Mouse (Mus musculus): ENCODE data around the gene 4930595D18Rik. TPM values are rescaled to one million over a fixed set of nuclear protein-coding genes. Genes with fewer than 3 reads are reported as not detected.
A peak's percentile ranks its signal among the peaks of the same experiment; 100 is the strongest.

4930595D18Rik gene
- total and polyA plus RNA-seq, 3 experiments: 0.35 TPM; not detected in 2

DNA sequence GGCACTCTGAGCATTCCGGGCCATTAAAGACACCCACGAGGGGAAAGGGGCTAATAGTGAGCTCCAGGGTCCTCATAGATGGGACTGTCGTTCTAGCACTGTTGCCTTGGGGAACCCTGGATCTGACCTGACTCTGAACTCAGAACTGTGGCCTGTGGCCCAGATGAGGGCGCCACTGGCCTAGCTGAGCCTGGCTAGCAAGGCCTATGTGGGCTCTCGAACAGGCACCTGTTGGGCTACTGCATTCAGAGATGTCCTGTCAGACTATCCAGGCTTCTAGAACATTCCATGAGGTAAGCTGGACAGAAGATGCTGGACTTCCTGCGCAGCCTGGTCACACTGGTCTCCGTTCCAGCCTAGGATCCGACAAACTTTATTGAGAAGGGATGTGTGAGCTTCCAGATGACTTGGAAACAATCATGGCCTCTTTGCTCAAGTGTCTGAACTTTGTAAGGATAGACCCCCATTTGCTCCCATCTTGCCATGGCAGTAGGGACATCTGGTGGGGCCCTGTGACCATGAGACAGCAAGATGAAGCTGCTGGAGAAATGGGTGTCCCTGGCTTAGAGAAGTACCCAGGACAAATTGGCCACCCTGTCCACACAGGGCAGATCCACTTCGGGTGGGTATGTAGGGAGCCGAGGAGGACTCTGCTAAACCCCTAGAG lies 19.0 kb downstream of the 4930595D18Rik start:
- Histone ChIP-seq H3K27ac (ENCODE audit: control insufficient read depth, low read depth, low read length) (peak overlapping the region; percentile 52), H3K9ac (ENCODE audit: control insufficient read depth, low read depth, low read length, poor library complexity, severe bottlenecking) (peak overlapping the region; percentile 61), H3K79me2 (ENCODE audit: control insufficient read depth, insufficient read depth, low read length, poor library complexity) (peaks cover 33% of the 10 kb centered on the region), H3K36me3 (ENCODE audit: control insufficient read depth in 1 of 2, insufficient read depth in 2 of 2, low read length in 2 of 2) (peaks cover 0 to 17% of the 10 kb centered on the region in 2 experiments; a peak in 3 of 4 replicates), H3K4me1 (ENCODE audit: control insufficient read depth in 1 of 2, insufficient read depth in 2 of 2, low read length in 2 of 2) (peaks cover 8 to 29% of the 10 kb centered on the region in 2 experiments; a peak in 3 of 4 replicates), H3K27me3 (ENCODE audit: control insufficient read depth in 1 of 2, insufficient read depth in 2 of 2, low read length in 2 of 2) (no peaks in the 10 kb centered on the region), H3K9me3 (replicated peaks; ENCODE audit: insufficient read depth, low read length) (no peaks in the 10 kb centered on the region), H3K4me3 (ENCODE audit: control insufficient read depth in 1 of 2, insufficient read depth in 1 of 2, low read depth in 2 of 2, low read length in 2 of 2) (peak overlapping the region; percentile 50 to 62; a peak in 3 of 4 replicates)
- DNase-seq (ENCODE audit: low read depth, low spot score): peak; percentile 75
- TF ChIP-seq CTCF (IDR thresholded peaks at IDR 0.05 in 2 of 3, conservative IDR thresholded peaks at IDR 0.05 in 1 of 3; ENCODE audit: control insufficient read depth in 1 of 3, insufficient read depth in 1 of 3, low read depth in 2 of 3, low read length in 3 of 3, poor library complexity in 1 of 3, severe bottlenecking in 1 of 3) (peak; percentile 63 to 77 (median 71)), SMC3 (IDR thresholded peaks at IDR 0.05; ENCODE audit: low read depth, low read length) (peak; percentile 47), EP300 (IDR thresholded peaks at IDR 0.05; ENCODE audit: low read depth in 1 of 2, low read length in 2 of 2) (no peak), RAD21 (IDR thresholded peaks at IDR 0.05; ENCODE audit: low read depth, low read length) (peak; percentile 42)

DNA sequence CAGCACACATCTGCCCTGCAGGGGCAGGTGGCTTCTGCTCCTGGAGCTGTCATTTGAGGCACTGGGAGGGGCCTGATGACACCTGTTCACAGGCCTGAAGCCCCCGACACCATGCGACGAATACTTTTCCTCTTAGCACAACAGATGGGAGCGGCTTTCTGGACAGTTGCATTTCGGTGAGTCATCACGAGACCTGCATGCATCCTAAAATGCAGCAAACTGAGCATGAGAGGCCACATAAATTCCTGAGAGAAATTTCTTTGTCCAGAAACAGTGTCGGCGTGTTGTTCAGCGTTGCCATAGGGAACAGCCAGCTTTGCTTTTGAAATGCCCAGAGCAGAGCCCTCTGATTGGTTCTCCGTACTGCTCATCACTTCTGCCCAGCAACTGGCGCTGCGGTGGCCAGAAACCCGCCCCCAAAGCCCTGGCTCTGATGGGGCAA lies 20.0 kb downstream of the 4930595D18Rik start:
- TF ChIP-seq RAD21 (IDR thresholded peaks at IDR 0.05; ENCODE audit: low read depth, low read length) (no peak), MXI1 (IDR thresholded peaks at IDR 0.05; ENCODE audit: low read depth, low read length) (no peak), NELFE (IDR thresholded peaks at IDR 0.05; ENCODE audit: low read depth, low read length) (no peak), SIN3A (IDR thresholded peaks at IDR 0.05; ENCODE audit: low read length) (no peak), POLR2AphosphoS2 (IDR thresholded peaks at IDR 0.05; ENCODE audit: low read length) (no peak), MEF2A (IDR thresholded peaks at IDR 0.05; ENCODE audit: extremely low read depth, insufficient replicate concordance, low read depth, low read length, poor library complexity, severe bottlenecking) (no peak), E2F4 (IDR thresholded peaks at IDR 0.05; ENCODE audit: borderline replicate concordance, low read depth, low read length) (no peak)
- Histone ChIP-seq H3K36me3 (ENCODE audit: control insufficient read depth in 1 of 2, insufficient read depth in 2 of 2, low read length in 2 of 2) (peaks cover 0 to 17% of the 10 kb centered on the region in 2 experiments; a peak in 3 of 4 replicates), H3K9me3 (replicated peaks; ENCODE audit: insufficient read depth, low read length) (no peaks in the 10 kb centered on the region), H3K27ac (ENCODE audit: control insufficient read depth, low read depth, low read length) (no peak overlapping the region), H3K9ac (ENCODE audit: control insufficient read depth, low read depth, low read length, poor library complexity, severe bottlenecking) (no peak overlapping the region), H3K27me3 (ENCODE audit: control insufficient read depth in 1 of 2, insufficient read depth in 2 of 2, low read length in 2 of 2) (no peaks in the 10 kb centered on the region), H3K4me3 (ENCODE audit: control insufficient read depth in 1 of 2, insufficient read depth in 1 of 2, low read depth in 2 of 2, low read length in 2 of 2) (0 out of 4 replicates have a peak overlapping the region, but pooled peaks of 1 of the 2 experiments have one; percentile 11), H3K4me1 (ENCODE audit: control insufficient read depth in 1 of 2, insufficient read depth in 2 of 2, low read length in 2 of 2) (peaks cover 8 to 29% of the 10 kb centered on the region in 2 experiments; a peak in 3 of 4 replicates), H3K79me2 (ENCODE audit: control insufficient read depth, insufficient read depth, low read length, poor library complexity) (peaks cover 28% of the 10 kb centered on the region)
- DNase-seq (ENCODE audit: low read depth, low spot score): peak; percentile 63

DNA sequence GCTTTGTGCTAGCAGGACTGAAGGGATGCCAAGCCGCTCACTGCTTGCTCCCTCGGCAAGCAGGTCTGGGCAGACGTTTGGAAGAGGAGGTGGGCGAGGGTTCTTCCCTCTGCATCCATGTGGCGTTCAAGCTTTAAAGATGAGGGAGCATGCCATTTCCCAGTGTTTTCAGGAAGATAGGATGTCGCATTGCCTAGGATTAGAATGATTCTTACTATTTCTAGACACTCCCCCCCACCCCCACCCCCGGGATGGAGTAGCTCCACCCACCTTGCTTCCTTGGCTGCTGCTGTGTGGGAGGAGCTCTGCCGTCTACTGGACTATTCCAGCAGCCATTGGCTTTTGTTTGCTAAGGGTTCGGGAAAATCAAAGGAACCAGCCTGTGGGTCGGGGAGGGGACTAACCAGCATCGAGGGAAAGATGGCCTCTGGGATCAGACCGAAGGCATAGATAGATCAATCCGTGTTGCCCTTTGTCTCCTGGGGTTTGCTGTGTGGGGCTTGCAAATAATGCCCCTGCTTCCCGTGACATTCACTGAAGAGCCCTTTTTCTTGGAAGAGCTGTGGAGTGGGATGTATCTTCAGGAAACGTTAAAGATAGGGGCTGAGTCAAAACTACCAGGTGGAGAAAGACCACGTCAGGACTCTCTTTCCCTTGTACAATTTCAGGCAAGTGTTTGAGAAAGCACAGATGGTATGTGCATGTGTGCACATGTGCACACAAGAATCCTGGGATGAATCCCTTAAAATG lies 21.8 kb downstream of the 4930595D18Rik start:
- H3K27me3 ChIP-seq (ENCODE audit: control insufficient read depth in 1 of 2, insufficient read depth in 2 of 2, low read length in 2 of 2): no peaks in the 10 kb centered on the region
- no peaks in the 10 kb centered on the region for H3K9me3 ChIP-seq (replicated peaks; ENCODE audit: insufficient read depth, low read length)
- peak overlapping the region; percentile 9; the same call in 1 of the 2 replicates for H3K27ac ChIP-seq (ENCODE audit: control insufficient read depth, low read depth, low read length)
- peak overlapping the region; percentile 44 to 51 for H3K4me3 ChIP-seq (ENCODE audit: control insufficient read depth in 1 of 2, insufficient read depth in 1 of 2, low read depth in 2 of 2, low read length in 2 of 2)
- peaks cover 6 to 35% of the 10 kb centered on the region in 2 experiments; a peak in 3 of 4 replicates for H3K4me1 ChIP-seq (ENCODE audit: control insufficient read depth in 1 of 2, insufficient read depth in 2 of 2, low read length in 2 of 2)
- peak overlapping the region; percentile 13 for H3K9ac ChIP-seq (ENCODE audit: control insufficient read depth, low read depth, low read length, poor library complexity, severe bottlenecking)
- DNase-seq (ENCODE audit: low read depth, low spot score): peak; percentile 65
- H3K36me3 ChIP-seq (ENCODE audit: control insufficient read depth in 1 of 2, insufficient read depth in 2 of 2, low read length in 2 of 2): peaks cover 0 to 11% of the 10 kb centered on the region in 2 experiments; a peak in 2 of 4 replicates
- 0 out of 2 replicates have a peak, but pooled peaks have one; percentile 30 for TF ChIP-seq SIN3A (IDR thresholded peaks at IDR 0.05; ENCODE audit: low read length)
- no peak for TF ChIP-seq ELF1 (IDR thresholded peaks at IDR 0.05; ENCODE audit: low read depth, low read length)
- H3K79me2 ChIP-seq (ENCODE audit: control insufficient read depth, insufficient read depth, low read length, poor library complexity): peaks cover 16% of the 10 kb centered on the region

Data from MEL (cell line).